Mouse (Mus musculus) retina, adult 2 months (tissue): Measurements from ENCODE around the gene Zfp1.

Experiments used
- DNase-seq: peaks from one replicate; pipeline ENCODE4 v3.0.0-alpha.2; 2012; ENCODE audit warnings: low read depth, low spot score

Zfp1 gene

DNA sequence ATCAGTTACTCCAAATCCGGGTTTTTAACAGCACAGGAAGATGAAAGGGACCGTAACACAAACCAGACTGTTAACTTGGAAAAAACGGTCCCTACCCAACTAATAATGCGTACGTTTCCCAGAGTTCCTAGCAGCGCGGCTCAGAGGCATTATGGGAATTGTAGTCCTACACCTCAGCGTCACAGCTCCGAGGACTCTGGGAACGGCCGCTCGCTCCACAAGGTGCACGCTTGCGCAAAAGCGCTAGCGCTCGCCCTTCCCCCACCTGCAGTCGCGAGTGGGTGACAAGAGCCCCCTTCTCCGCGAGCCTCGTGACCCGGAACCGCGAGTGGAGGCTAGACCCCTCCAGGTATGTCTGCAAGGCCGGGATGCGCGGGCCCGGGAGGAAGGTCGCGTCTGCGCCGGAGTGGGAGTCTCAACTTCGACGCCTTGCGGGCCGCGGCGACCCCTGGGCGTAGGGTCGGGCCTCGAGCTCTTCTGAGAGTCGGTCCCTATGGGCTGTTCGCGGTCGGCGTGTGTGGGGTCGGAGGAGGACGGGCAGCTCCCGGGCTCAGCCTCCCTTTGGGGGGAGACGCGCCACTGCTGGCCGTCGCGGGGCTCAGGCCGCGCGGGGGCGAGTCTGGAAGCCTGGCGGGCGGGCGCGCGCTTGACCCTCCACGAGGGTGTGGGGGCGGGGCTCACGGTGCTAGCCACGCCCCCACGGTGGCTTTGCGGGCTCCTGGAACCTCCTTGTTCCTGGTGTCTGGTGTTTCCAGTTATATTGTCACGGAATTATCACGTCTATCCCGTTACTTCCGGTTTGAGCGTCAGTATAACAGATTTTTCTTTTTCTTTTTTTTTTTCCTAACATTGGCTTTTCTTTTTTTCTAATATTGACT lies at the start of gene Zfp1:
Gene Zfp1, plus strand, starts transcription at position 138 of the 878 bp plus-strand sequence.
- peak; percentile 88 for DNase-seq

DNA sequence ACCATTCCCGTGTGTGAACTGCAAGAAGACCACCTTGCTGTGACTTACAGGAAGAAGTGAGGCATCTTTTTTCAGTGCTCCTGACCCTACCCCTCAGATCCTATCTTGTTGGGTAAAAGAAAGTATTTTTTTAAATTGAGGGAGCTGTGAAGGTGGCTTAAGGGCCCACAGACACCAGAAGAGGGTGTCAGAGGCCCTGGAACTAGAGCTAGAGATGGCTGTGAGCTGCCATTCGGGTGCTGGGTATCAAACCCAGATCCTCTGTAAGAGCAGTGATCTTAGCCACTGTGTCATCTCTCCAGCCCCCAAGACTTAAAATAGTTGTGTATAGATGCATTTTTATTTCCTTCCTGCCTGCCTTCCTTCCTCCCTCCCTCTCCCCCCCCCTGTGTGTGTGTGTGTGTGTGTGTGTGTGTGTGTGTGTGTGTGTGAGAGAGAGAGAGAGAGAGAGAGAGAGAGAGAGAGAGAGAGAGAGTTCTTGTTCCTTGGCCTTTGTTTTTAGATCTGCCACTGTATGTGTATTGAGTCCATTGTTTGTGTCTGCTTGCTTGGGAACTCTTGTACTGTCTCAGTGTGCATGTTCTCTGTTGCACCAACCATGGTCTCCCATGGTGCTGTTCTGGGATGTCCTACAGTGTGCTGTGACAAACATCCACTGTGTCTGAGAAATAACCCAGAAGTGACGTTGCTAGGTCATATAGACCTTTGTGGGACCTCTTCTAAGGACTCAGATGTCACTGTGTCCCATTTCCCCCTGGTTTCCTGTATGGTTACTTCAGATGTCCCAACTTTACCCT lies 49.0 kb upstream of the Zfp1 start:
- DNase-seq: no peak

DNA sequence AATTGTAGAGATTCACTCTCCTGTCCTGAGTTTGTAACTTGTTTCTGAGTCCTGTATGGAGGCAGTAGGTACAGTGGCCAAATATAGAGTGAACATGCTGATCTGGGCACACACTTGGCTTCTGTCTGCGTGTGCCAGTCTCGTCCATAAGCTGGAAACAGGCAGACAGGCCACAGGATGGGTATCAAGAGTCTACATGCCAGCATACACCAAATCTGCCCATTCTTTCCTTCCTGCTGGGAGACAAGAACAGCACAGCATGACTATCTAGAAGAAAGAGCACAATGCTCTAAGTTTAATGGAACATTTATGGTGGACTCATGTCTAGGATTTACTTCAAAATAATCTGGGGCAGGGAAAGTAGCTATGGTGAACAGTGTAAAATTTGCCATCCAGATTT lies 48.2 kb upstream of the Zfp1 start:
- no peak for DNase-seq

DNA sequence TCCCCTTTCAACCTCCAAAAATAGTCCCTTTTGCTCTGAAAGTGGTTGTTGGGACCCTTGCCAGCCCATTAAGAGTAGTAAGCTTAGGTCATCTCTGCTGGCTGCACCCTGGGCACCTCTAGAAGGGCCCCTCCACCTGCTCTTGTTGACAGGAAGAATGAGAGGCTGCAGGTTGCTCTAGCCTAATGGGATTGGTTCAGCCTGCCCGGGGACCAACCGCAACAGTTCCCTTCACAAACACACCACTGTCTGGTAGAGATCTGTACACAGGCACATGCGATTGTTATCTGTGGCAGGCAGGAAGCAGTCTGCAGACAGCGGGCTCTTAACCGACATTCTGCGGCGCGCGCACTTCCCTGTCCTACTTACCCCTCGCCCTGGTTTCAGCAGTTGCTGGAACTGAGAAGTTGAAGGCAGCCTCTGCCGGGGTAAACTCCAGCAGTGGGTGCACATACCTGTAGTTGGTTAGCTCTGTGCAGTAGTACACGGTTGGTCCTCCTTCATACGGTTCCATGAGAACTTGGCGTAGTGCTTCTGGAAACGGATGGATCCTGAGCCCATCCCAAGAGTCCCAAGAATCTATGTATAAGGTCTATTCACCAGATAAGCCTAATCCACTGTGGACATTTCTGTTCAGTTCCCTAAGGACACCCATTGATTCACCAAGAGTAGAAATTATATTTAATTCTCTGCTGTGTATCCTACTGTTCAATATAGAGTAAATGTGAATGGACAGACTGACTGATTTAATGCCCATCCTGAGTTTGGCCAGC lies 47.3 kb upstream of the Zfp1 start:
- DNase-seq: no peak

DNA sequence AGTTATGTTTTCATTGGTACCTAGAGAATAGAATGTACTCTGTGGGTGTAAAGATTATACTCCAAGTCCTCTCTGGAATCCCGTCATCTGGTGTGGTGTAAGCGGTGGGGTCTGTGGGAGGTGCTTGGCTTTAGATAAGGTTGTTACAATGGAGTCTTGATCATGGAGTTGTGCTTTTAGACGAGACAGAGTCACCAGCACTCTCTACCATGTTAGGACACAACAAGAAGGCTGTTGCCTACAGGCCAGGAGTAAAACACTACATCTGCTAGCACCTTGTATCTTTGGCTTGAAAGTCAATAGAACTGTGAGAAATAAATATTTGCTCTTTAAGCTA lies 46.7 kb upstream of the Zfp1 start:
- no peak for DNase-seq

DNA sequence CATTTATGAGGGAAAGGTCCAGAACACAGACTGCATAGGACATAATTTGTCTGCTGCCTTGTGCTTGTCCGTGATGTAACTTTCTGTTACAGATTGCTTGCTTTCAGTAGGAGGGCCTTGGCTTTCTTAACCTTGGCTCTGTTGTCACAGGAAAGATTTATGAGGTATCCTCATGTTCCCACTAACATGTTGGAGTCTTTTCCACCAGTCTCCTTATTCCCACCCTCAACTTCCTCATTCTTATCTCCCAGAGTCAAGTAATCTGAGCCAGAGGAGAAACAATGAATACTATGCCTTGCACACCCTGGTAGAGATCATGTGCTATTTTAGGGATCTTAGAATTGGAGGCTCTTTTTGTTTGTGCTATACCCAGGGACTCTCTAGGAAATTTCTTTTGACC lies 45.9 kb upstream of the Zfp1 start:
- DNase-seq: no peak

DNA sequence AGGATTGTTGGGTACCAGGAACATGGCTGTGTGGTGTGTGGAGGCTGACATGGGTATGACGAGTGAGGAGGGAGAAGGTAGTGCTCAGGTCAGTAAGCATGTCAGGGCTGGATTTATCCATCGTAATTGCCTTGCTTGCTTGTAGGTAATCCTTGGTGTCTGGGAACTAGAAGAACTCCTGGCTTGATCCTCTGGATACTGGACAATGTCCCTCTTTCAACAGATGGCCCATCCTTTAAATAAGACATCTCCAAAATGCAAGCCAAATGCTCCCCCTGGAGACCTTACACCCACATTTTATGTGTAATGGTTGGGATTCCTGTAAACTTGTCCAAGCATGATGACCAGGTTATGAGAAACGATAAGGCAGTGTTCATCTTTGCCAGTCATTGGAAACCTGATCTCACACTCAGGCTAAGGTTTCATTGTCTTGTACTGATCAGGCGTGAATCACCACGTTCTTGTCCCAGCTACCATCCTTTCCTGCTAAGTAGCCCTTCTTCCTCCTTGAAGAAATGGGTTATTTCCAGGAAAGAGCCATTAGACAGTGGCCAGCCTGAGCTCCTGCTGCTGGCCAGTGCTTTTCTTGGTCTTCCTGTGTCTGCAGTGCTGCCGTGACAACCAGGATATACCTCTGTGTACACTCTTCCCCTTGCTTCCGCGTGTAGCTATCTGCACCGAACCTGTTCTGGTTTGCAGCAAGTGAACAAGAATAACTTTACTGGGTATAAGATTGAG lies 43.3 kb upstream of the Zfp1 start:
- no peak for DNase-seq

DNA sequence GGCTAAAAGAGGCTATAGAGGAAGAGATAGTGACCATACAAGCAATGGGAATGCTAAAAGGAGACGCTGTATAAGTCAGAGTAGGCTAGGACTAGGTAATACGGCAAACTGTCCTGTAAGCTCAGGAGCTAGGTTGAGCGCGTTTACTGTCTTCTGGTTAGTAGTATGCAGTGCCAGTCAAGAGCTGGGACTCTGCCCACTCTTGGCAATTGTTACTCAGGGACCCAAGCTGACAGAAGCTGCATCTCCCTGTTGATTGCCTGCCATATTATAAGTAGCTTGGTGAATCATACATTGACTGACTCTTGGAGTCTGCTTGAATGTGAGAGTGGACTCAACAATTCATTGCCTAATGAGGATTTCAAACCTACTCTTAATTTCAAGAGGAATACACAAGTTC lies 41.2 kb upstream of the Zfp1 start:
- no peak for DNase-seq

DNA sequence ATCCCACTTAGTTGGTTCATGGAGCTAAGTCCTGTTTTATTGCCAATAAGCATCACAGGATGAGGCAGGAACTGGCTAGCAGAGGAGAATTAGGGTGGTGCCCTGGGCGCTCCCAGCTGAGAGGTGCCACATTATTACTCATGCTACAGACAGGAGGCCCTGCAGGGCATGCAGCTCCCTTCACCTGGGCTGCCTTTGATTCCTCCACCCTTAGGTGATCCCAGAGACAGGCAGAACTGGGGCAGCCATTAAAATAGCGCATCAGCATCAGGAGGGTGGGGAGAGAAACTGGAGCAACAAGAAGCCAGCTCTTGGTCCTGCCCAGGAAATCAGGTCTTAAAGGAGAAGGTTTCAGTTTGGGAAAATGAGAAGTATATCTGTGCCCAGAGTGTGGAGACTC lies 38.2 kb upstream of the Zfp1 start:
- DNase-seq: no peak

DNA sequence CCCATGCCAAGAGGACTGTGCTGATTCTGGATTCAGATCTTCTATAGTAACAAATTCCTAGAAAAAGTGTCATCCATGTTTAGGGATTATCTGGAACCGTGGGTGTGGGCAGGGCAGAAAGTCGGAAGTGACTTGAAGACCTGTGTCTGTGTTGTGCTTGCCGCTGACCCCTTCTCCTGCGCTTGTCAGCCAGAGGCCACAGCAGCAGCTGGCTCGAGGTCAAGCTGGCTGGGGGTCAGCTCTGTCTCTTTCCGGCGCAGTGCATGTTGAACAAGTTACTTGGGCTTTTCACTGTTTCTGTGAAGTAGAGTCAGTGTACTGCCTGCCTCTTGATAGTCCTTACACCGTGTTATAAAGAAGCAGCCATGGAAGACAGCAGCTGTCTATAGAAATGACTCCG lies 36.2 kb upstream of the Zfp1 start:
- DNase-seq: no peak

DNA sequence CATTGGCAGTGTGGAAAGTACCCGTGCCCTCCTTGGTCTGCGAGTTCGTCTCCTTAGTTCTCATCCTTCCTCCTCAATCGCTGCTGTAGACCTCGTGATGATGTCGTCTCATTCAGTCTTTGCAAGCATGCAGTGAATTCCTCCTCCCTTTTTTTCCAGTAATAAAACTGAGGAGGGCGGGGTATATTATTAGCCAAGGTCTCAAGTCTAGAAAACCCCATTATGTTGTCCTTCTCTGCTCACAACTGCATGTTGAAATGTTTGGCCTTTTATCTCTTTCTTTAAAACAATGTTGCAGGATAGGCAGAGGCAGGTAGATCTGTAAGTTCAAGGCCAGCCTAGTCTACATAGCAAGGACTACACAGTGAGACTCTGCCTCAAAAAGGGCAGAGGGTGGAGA lies 35.8 kb upstream of the Zfp1 start:
- DNase-seq: no peak

DNA sequence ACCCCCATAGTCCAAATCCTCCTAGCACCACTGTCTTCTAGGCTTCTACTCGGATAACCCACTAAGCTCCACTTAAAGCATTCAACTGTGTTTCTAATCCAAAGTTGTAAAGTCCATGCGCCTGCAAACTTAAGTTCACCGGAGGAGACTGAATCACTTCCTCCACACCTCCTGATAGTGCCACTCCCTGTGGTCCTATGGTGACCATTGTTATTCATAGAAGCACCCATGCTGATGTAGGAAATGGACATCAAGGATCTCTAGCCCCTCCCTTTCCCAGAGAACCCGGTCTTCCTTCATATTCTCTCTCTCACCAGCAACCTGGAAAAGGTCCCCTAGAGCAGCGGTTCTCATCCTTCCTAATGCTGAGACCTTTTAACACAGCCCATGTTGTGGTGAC lies 30.0 kb upstream of the Zfp1 start:
- no peak for DNase-seq

DNA sequence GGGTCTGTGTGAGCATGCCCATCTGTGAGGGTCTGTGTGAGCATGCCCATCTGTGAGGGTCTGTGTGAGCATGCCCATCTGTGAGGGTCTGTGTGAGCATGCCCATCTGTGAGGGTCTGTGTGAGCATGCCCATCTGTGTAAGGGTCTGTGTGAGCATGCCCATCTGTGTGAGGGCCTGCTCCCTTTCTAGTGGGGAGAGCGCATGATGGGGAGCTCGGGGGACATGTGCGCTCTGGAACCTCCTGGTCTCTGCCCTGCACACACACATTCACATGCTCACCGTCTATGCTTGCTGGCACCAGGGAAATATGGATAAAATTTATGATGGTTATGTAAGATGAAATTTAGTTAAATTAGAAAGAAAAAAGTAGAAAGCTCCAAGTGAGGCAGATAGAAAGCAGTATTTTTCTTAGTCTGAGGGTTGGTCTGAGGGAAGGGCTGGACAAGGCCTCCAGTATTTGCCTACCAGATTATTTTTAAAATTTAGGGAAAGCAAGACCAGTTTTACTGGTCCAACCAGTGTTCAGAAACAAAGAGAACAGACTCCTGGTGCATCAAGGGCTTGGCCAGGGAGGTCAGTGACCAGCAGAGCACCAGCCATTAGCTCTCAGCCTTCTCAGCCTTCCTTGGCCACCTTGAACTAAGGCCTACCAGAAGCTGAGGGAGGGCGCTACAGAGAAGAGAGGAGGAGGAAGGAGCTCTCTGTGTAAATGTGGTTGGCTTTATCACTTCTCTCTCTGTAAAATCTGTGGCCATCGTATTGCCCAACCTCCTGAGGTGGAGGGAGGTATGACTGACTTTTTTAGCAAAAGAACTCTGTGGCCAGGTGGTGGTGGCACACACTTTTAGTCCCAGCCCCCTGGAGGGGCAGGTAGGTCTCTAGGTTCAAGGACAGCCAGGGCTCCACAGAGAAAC lies 28.2 kb upstream of the Zfp1 start:
- DNase-seq: no peak

DNA sequence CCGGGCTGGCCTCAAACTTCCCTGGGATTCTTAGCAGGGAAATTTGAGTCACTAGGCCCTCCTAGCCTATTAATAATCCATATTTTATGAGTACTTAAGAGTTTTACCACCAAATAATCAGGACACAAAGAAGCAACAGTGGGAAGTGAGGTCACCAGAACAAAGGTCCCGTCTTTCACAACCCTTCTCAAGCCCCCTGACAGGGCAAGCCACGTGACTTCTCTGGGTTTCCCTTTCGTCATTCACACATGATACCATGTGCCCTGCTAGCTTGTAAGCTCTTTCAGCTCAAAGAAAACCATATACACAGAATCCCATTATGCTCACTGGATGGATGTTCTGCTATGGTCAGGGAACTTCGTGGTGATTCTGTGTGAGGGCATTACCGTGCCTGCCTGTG lies 25.4 kb upstream of the Zfp1 start:
- no peak for DNase-seq

DNA sequence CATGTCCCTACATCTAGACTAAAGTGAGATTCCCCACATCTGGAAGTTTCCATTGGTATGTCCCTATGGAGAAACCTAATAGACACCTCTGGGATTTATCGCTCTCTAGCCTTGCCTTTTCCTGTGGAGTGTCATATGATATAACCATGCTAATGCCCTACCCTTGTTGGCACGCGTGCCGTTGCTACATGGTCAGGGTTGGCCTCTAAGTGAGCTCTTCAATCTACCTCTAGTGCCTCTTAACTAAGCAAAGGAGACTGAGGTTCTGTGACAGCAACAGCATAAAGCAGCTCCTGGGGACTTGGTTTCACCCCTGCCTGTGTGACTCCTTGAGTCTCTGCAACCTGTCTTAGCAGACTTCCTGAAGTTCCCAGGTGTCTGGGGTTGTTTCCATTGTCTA lies 24.9 kb upstream of the Zfp1 start:
- no peak for DNase-seq

DNA sequence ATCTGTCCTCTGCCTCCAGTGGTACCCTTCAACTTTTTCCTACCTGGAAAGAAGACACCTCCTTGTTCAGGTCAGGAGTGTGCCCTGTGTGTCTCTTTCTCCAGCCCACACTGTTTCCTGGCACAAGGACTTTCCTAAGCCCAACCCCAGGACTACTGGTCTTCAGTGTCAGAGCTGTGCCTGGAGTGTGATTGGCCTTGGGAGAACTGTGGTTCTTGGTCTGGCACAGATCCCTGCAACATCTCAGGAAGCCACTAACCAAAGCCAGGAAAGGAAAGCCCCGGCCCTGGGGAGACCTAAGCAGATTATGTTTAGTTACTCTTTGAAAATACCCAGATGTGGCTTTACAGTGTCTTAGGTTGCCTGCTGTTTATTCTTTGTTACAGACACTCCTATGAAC lies 23.3 kb upstream of the Zfp1 start:
- no peak for DNase-seq

DNA sequence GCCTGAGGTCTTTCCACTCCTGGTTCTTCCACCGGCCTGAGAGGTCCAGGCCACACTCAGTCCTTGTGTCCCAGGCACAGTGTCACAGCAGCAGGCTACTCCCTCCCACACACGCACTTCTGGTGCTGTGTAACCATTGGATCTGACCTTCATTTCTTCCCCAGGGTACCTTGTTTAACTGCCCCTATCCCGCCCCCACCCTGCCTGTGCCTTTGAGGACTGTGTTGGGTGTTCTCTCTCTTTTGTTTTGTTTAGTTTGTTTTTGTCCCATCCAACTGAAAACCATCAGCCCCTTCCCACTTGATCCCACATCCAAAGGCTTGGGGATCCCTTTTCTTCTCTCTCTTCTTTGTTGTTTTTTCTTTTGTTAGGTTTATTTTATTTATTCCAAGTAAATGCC lies 21.1 kb upstream of the Zfp1 start:
- no peak for DNase-seq

DNA sequence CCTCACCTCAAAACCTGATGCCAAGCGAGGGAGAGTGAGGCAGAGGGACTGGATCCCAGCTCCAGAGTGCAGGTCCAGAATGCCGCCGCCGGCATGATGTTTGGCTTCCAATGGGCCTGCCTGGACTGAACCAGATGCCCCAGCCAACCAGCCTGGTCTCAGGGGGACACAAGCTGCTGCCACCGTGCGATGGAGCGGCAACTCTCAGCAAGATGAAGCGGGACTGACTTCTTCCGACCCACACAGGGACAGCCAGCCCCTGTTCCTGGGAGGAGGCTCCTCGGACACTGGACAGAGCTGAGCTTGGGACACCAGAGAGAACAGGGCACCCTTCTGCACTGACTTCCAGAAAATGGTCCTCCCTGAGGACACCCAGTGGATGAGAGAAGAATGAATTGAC lies 20.6 kb upstream of the Zfp1 start:
- no peak for DNase-seq

DNA sequence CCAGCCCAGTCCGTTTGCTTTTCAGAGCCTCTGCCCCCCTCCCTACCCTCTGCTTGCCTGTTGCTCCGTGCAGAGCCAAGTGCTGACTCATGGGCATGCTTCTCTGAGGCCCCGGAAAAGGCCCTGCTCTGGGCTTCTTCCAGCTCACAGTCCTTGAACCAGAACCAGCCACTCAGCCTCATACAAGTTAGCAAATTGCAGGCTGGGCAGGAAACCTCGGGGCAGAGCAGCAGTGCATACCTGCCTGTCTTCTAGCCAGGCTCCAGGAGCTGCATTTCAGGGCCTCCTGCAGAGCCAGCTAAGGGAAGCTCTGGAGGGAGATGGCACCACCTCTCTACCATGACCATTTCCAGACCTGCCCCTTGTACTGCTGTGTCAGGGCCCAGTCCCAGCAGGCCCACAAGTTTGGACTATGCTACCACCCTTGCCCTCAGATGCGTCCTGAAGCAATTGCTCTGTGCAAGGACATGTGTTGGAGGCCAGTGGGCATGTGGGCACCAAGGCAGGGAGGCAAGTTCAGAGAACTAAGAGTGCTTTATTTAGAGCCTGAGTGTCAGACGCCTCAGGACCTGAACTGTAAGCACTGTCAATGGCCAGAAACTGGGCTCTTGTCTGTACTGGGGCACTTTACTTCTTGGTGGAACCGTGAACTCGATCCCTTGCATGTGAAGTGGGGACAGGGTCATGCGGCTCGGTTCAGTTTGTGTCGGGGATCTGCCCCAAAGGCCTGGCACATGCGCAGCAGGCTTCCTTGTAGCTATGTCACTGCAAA lies 18.9 kb upstream of the Zfp1 start:
- no peak for DNase-seq

DNA sequence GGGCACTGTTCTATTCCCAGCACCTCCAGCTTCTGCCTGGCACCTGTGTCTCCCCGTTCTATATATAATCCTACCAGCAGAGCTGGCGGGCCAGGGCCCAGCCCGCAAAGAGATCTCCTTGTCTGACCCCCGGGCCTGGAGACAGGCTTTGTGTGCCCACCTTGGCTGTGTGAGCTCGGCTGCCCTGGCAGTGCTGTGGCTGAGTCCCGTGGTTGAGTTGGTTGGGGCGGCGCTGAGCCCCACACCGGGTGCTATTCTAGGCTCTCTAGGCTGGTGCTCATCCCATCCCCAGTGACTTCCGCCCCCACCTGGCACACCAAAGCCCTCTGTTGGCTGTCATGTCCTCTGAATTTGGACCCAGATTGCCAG lies 18.4 kb upstream of the Zfp1 start:
- DNase-seq: no peak
